Mouse (Mus musculus): ENCODE measurements around the gene Gm12355.

The Gm12355 gene

GRCm38 (mm10) chr11:98581286-98582029 lies 44.0 kb downstream of the Gm12355 start:
- DNase-seq, result no peak

GRCm38 (mm10) chr11:98580301-98581121 lies 45.0 kb downstream of the Gm12355 start:
- no peak for DNase-seq

GRCm38 (mm10) chr11:98577776-98578175 lies 47.7 kb downstream of the Gm12355 start:
- no peak for DNase-seq

All from cerebellum, postnatal 36 days (tissue).